Mouse (Mus musculus) testis, adult 2 months (tissue): ENCODE measurements around the gene Gsta1. TPM values are rescaled to one million over a fixed set of nuclear protein-coding genes. Genes with fewer than 3 reads are reported as not detected.
"Not testable (repeated sequence)": the region's sequence is repeated elsewhere in the genome, so short reads cannot be mapped to it uniquely, and the experiment has no call there.

ENCODE experiments used
- H3K27ac ChIP-seq: fragments of 200-500 bp; 2 replicates; pipeline ENCODE4 v1.5.1; 2012; ENCODE audit warnings: low read depth, low read length; ENCODE audit not compliant: control insufficient read depth, insufficient read depth
- H3K27me3 ChIP-seq: fragments of 200-500 bp; 2 replicates; pipeline ENCODE4 v1.6.1; 2012; ENCODE audit warnings: mild to moderate bottlenecking, low read length, moderate library complexity; ENCODE audit not compliant: control insufficient read depth, insufficient read depth
- H3K36me3 ChIP-seq: fragments of 200-500 bp; 2 replicates; pipeline ENCODE4 v1.6.1; 2012; ENCODE audit warnings: mild to moderate bottlenecking, low read length; ENCODE audit not compliant: control insufficient read depth, insufficient read depth
- H3K4me1 ChIP-seq: fragments of 200-500 bp; 2 replicates; pipeline ENCODE4 v1.6.1; 2012; ENCODE audit warnings: low read length; ENCODE audit not compliant: control insufficient read depth, insufficient read depth
- H3K4me3 ChIP-seq: fragments of 200-500 bp; 2 replicates; pipeline ENCODE4 v1.5.1; 2012; ENCODE audit warnings: low read depth, mild to moderate bottlenecking, low read length, moderate library complexity, mixed read lengths; ENCODE audit not compliant: control insufficient read depth
- CTCF ChIP-seq: fragments of 200-500 bp; IDR thresholded peaks from 2 replicates; pipeline ENCODE4 v1.5.1; 2012; ENCODE audit warnings: low read depth, mild to moderate bottlenecking, inconsistent platforms, low read length, moderate library complexity; ENCODE audit not compliant: control insufficient read depth, insufficient read depth, insufficient replicate concordance
- POLR2A ChIP-seq: fragments of 200-500 bp; IDR thresholded peaks from 2 replicates; pipeline ENCODE4 v1.6.1; 2012; ENCODE audit warnings: low read depth, mild to moderate bottlenecking, inconsistent platforms, low read length, moderate library complexity; ENCODE audit not compliant: control insufficient read depth
- polyA plus RNA-seq: library from polyadenylated mRNA; depleted of rRNA; stranded (reverse); fragments of >200 nt; gene quantifications from 2 replicates; pipeline ENCODE4 v1.2.3, GENCODE M21; 2012; rRNA removed

Gene Gsta1
- polyA plus RNA-seq, result 0.18 TPM in 1 of 2 replicates, not detected in the other

GRCm38 (mm10) chr9:78230461-78230860, at the start of gene Gsta1:
Gsta1 (plus strand) TSS chr9:78230656.
- H3K36me3 ChIP-seq, H3K27me3 ChIP-seq, H3K27ac ChIP-seq, H3K4me1 ChIP-seq, H3K4me3 ChIP-seq: not testable (repeated sequence)

- not testable (repeated sequence) for H3K36me3 ChIP-seq, H3K27me3 ChIP-seq, H3K4me3 ChIP-seq, H3K27ac ChIP-seq, H3K4me1 ChIP-seq
Measured at GRCm38 (mm10) chr9:78182474-78182873, 48.0 kb upstream of the Gsta1 start, which contains the start of gene Gsta4. Gsta4 (plus strand) TSS chr9:78182774.

- no peak overlapping the region for H3K4me3 ChIP-seq
- peaks cover 2% of the 10 kb centered on the region; the same call in 1 of the 2 replicates for H3K4me1 ChIP-seq
- TF ChIP-seq CTCF (no peak), POLR2A (no peak)
- H3K27me3 ChIP-seq, result no peaks in the 10 kb centered on the region
- no peaks in the 10 kb centered on the region for H3K36me3 ChIP-seq
- H3K27ac ChIP-seq, result no peak overlapping the region
Measured at GRCm38 (mm10) chr9:78185686-78186085, 44.8 kb upstream of the Gsta1 start.

GRCm38 (mm10) chr9:78188910-78189309, 41.5 kb upstream of the Gsta1 start:
- H3K4me1 ChIP-seq, result peaks cover 4% of the 10 kb centered on the region; the same call in 1 of the 2 replicates
- TF ChIP-seq POLR2A (no peak), CTCF (no peak)
- H3K4me3 ChIP-seq, result no peak overlapping the region
- H3K27me3 ChIP-seq, result no peaks in the 10 kb centered on the region
- no peaks in the 10 kb centered on the region for H3K36me3 ChIP-seq
- peak overlapping the region; percentile 18 for H3K27ac ChIP-seq

- no peak for TF ChIP-seq POLR2A
- no peak for TF ChIP-seq CTCF
- H3K27ac ChIP-seq, result peak overlapping the region; percentile 34; the same call in 1 of the 2 replicates
Measured at GRCm38 (mm10) chr9:78190651-78191634, 39.5 kb upstream of the Gsta1 start.

GRCm38 (mm10) chr9:78191736-78192135, 38.7 kb upstream of the Gsta1 start:
- peak overlapping the region; percentile 20 for H3K4me3 ChIP-seq
- no peaks in the 10 kb centered on the region for H3K27me3 ChIP-seq
- no peak overlapping the region for H3K27ac ChIP-seq
- TF ChIP-seq CTCF, result no peak
- TF ChIP-seq POLR2A, result peak; percentile 65
- H3K4me1 ChIP-seq, result peaks cover 4% of the 10 kb centered on the region; the same call in 1 of the 2 replicates
- H3K36me3 ChIP-seq, result no peaks in the 10 kb centered on the region

More at GRCm38 (mm10) chr9:78190651-78191634, 39.5 kb upstream of the Gsta1 start:
- Histone ChIP-seq H3K4me1 (peaks cover 4% of the 10 kb centered on the region; the same call in 1 of the 2 replicates), H3K36me3 (no peaks in the 10 kb centered on the region), H3K27me3 (no peaks in the 10 kb centered on the region), H3K4me3 (no peak overlapping the region)

GRCm38 (mm10) chr9:78193902-78194597, 36.4 kb upstream of the Gsta1 start:
- H3K4me1 ChIP-seq, result 0 out of 2 replicates have a peak, but pooled peaks cover 2% of the 10 kb centered on the region
- no peak for TF ChIP-seq POLR2A
- TF ChIP-seq CTCF, result no peak
- H3K36me3 ChIP-seq, result no peaks in the 10 kb centered on the region
- H3K4me3 ChIP-seq, result no peak overlapping the region
- no peaks in the 10 kb centered on the region for H3K27me3 ChIP-seq
- no peak overlapping the region for H3K27ac ChIP-seq
